Mouse (Mus musculus): ENCODE data around the gene Tfrc. TPM values are rescaled to one million over a fixed set of nuclear protein-coding genes. Genes with fewer than 3 reads are reported as not detected.
"Not testable (repeated sequence)": the region's sequence is repeated elsewhere in the genome, so short reads cannot be mapped to it uniquely, and the experiment has no call there.

Tfrc gene
- polyA plus RNA-seq, 1 experiment from 2014 or later: 28.0 TPM

DNA sequence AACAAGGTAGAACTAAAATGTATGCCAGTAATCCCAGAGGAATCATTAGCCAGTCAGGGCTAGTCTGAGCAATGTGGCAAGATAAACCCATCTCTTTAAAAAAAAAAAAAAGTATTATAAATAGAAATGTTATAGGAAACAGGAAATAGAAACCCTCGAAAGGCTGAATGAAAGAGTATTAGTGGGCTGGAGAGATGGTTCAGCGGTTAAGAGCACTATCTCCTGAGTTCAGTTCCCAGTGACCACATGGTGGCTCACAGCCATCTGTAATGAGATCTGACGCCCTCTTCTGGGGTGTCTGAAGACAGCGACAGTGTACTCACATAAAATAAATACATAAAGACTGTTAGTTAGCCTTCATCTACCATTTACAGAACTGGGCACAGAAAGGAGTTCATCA is 5.3 kb downstream of the Tfrc start:
- ATAC-seq (ENCODE audit: insufficient number of reproducible peaks, low FRiP score, low TSS enrichment, low read depth): no peak

DNA sequence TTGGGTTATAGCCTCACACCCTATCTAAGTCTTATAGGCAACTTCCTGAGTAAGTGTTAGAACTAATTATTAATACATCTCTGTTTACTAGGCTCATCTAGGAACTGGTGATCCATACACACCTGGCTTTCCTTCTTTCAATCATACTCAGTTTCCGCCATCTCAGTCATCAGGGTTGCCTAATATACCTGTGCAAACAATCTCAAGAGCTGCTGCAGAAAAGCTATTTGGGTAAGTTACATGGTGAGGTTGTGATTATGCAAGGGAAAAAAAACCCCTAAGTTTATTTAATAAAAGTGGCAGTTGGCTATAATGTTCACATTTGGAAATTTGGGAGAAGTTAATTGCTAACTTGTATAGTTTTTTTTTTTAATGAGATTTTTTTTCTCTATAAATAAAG is 10.2 kb downstream of the Tfrc start:
- Histone ChIP-seq H3K36me3 (peaks cover 44% of the 10 kb centered on the region), H3K4me2 (no peak overlapping the region), H3K27ac (no peak overlapping the region), H3K4me3 (no peak overlapping the region), H3K4me1 (no peaks in the 10 kb centered on the region), H3K27me3 (no peaks in the 10 kb centered on the region), H3K9ac (no peak overlapping the region), H3K9me3 (no peaks in the 10 kb centered on the region)
- no peak for ATAC-seq (ENCODE audit: insufficient number of reproducible peaks, low FRiP score, low TSS enrichment, low read depth)
- WGBS: 90% methylated on average over 1 of the region's 1 CpGs

More for the DNA sequence above, 5.3 kb downstream of the Tfrc start:
- H3K4me2 ChIP-seq: no peak overlapping the region
- H3K4me1 ChIP-seq: peaks cover 13% of the 10 kb centered on the region; the same call in 1 of the 2 replicates
- no peak overlapping the region for H3K27ac ChIP-seq
- no peak overlapping the region for H3K4me3 ChIP-seq
- H3K9me3 ChIP-seq: no peaks in the 10 kb centered on the region
- no peak overlapping the region for H3K9ac ChIP-seq
- H3K36me3 ChIP-seq: peaks cover 18% of the 10 kb centered on the region; the same call in 1 of the 2 replicates
- 64% methylated on average over 4 of the region's 4 CpGs for WGBS
- no peaks in the 10 kb centered on the region for H3K27me3 ChIP-seq

- no peak overlapping the region for H3K9ac ChIP-seq
Measured at GRCm38 (mm10) chr16:32628140-32628539, 19.4 kb downstream of the Tfrc start.

GRCm38 (mm10) chr16:32632328-32632824 is 23.7 kb downstream of the Tfrc start:
- H3K27me3 ChIP-seq: no peaks in the 10 kb centered on the region
- no peak overlapping the region for H3K27ac ChIP-seq
- H3K4me1 ChIP-seq: no peaks in the 10 kb centered on the region
- H3K4me2 ChIP-seq: no peak overlapping the region
- peaks cover 26% of the 10 kb centered on the region for H3K36me3 ChIP-seq
- H3K9me3 ChIP-seq: no peaks in the 10 kb centered on the region
- no peak for ATAC-seq (ENCODE audit: insufficient number of reproducible peaks, low FRiP score, low TSS enrichment, low read depth)
- no peak overlapping the region for H3K4me3 ChIP-seq
- H3K9ac ChIP-seq: no peak overlapping the region
- WGBS: 91% methylated on average over 4 of the region's 4 CpGs

More at GRCm38 (mm10) chr16:32628140-32628539, 19.4 kb downstream of the Tfrc start:
- Histone ChIP-seq H3K36me3 (peaks cover 55% of the 10 kb centered on the region), H3K4me3 (no peak overlapping the region), H3K9me3 (no peaks in the 10 kb centered on the region), H3K4me1 (no peaks in the 10 kb centered on the region), H3K27me3 (no peaks in the 10 kb centered on the region), H3K4me2 (no peak overlapping the region), H3K27ac (no peak overlapping the region)
- no peak for ATAC-seq (ENCODE audit: insufficient number of reproducible peaks, low FRiP score, low TSS enrichment, low read depth)
- 89% methylated on average over 8 of the region's 8 CpGs for WGBS

GRCm38 (mm10) chr16:32633486-32634012 is 24.8 kb downstream of the Tfrc start:
- Histone ChIP-seq H3K4me3 (no peak overlapping the region), H3K9me3 (no peaks in the 10 kb centered on the region), H3K27ac (no peak overlapping the region), H3K9ac (no peak overlapping the region), H3K4me1 (no peaks in the 10 kb centered on the region), H3K36me3 (peaks cover 19% of the 10 kb centered on the region), H3K4me2 (no peak overlapping the region), H3K27me3 (no peaks in the 10 kb centered on the region)
- ATAC-seq (ENCODE audit: insufficient number of reproducible peaks, low FRiP score, low TSS enrichment, low read depth): no peak
- 85% methylated on average over 4 of the region's 4 CpGs for WGBS

DNA sequence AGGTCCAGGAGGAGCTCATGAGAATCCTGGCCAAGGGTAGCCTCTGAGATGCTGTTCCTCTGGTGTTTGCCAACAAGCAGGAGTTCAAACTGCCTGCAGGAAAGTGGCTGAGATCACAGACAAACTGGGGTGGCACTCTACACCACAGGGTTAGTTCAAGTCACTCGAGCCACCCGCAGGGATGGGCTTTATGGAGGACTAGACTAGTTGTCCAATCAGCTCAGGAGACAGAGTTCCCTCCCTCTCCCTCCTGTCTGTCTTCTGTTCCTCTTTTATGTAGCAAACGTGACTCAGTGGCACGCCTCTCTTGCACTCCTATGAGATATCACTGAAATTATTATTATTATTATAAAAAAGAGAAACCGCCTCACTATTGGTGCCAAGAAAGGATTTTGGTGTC is 25.5 kb downstream of the Tfrc start:
- no peaks in the 10 kb centered on the region for H3K27me3 ChIP-seq
- no peak for ATAC-seq (ENCODE audit: insufficient number of reproducible peaks, low FRiP score, low TSS enrichment, low read depth)
- WGBS: 78% methylated on average over 5 of the region's 5 CpGs
- H3K36me3 ChIP-seq: peaks cover 14% of the 10 kb centered on the region
- H3K9ac ChIP-seq: no peak overlapping the region
- no peaks in the 10 kb centered on the region for H3K9me3 ChIP-seq
- H3K4me1 ChIP-seq: no peaks in the 10 kb centered on the region
- no peak overlapping the region for H3K4me3 ChIP-seq
- H3K27ac ChIP-seq: no peak overlapping the region
- H3K4me2 ChIP-seq: no peak overlapping the region

GRCm38 (mm10) chr16:32635314-32635713 is 26.6 kb downstream of the Tfrc start:
- H3K27ac ChIP-seq: no peak overlapping the region
- H3K4me2 ChIP-seq: no peak overlapping the region
- WGBS: 51% methylated on average over 3 of the region's 3 CpGs
- no peaks in the 10 kb centered on the region for H3K27me3 ChIP-seq
- peaks cover 8% of the 10 kb centered on the region for H3K36me3 ChIP-seq
- ATAC-seq (ENCODE audit: insufficient number of reproducible peaks, low FRiP score, low TSS enrichment, low read depth): no peak
- H3K9me3 ChIP-seq: no peaks in the 10 kb centered on the region
- H3K4me3 ChIP-seq: no peak overlapping the region
- 0 out of 2 replicates have a peak, but pooled peaks cover 4% of the 10 kb centered on the region for H3K4me1 ChIP-seq
- no peak overlapping the region for H3K9ac ChIP-seq

- WGBS: 89% methylated on average over 3 of the region's 3 CpGs
- peaks cover 7% of the 10 kb centered on the region; the same call in 1 of the 2 replicates for H3K4me1 ChIP-seq
- H3K4me3 ChIP-seq: no peak overlapping the region
- H3K9me3 ChIP-seq: no peaks in the 10 kb centered on the region
- no peak overlapping the region for H3K9ac ChIP-seq
- no peak overlapping the region for H3K4me2 ChIP-seq
- H3K36me3 ChIP-seq: peaks cover 4% of the 10 kb centered on the region; the same call in 1 of the 2 replicates
- no peak overlapping the region for H3K27ac ChIP-seq
- no peaks in the 10 kb centered on the region for H3K27me3 ChIP-seq
- no peak for ATAC-seq (ENCODE audit: insufficient number of reproducible peaks, low FRiP score, low TSS enrichment, low read depth)
Measured at GRCm38 (mm10) chr16:32636331-32636730, 27.6 kb downstream of the Tfrc start.

DNA sequence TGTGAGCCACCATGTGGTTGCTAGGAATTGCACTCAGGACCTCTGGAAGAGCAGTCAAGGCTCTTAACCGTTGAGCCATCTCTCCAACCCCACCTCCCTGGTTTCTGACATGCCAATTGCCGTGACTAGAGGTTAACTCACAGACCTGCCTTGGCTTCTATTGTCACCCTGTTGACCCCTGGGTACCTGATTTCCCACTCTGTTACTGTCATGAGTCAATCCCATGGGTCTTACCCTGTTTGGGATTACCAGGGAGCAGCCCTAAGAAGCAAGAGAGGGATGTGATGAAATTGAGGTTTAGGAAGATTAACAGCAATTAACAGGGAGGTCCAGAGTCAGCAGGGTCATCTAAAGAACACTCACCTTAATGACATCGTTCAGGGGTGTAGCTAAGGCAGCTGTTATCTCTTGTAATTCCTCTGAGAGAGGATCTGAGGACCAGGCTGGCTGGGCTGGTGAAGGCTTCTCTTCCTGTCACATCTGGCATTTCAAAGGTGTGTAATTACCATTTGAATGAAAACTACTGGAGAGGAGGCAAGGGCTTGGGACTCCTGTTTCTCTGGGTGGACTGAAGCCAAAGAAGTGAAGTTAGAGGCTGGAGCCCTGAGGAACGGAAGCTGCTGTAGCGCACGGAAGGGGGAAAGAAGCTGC is 28.3 kb downstream of the Tfrc start:
- Histone ChIP-seq H3K4me2 (no peak overlapping the region), H3K27ac (no peak overlapping the region), H3K9ac (no peak overlapping the region), H3K4me1 (peaks cover 13% of the 10 kb centered on the region; the same call in 1 of the 2 replicates), H3K27me3 (no peaks in the 10 kb centered on the region), H3K4me3 (no peak overlapping the region), H3K36me3 (peaks cover 3% of the 10 kb centered on the region; the same call in 1 of the 2 replicates), H3K9me3 (no peaks in the 10 kb centered on the region)
- ATAC-seq (ENCODE audit: insufficient number of reproducible peaks, low FRiP score, low TSS enrichment, low read depth): no peak
- WGBS: 17% methylated on average over 6 of the region's 6 CpGs

DNA sequence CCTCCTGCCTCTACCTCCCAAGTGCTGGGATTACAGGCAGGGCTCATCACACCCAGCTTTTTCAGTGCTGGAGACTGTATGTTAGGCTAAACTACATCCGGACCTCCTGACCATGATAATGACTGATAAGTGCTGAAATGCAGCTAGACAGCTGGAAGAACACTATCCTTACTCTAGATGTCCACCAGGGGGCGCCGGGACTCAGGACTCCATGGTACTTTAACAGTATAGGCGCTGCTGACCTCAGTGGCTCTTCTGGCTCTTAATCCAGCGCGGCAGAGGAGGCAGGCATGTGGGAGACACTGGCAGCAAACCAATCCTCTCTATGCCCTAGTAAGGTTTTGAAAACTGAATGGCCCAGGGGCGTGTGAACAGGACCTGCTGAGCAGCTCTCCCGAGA is 29.8 kb downstream of the Tfrc start:
- no peak overlapping the region for H3K27ac ChIP-seq
- H3K36me3 ChIP-seq: no peaks in the 10 kb centered on the region
- ATAC-seq (ENCODE audit: insufficient number of reproducible peaks, low FRiP score, low TSS enrichment, low read depth): no peak
- H3K4me2 ChIP-seq: no peak overlapping the region
- no peaks in the 10 kb centered on the region for H3K27me3 ChIP-seq
- H3K9me3 ChIP-seq: no peaks in the 10 kb centered on the region
- H3K4me1 ChIP-seq: peaks cover 19% of the 10 kb centered on the region; the same call in 1 of the 2 replicates
- no peak overlapping the region for H3K4me3 ChIP-seq
- no peak overlapping the region for H3K9ac ChIP-seq
- 12% methylated on average over 8 of the region's 8 CpGs for WGBS

GRCm38 (mm10) chr16:32640096-32640495 is 31.4 kb downstream of the Tfrc start:
- H3K4me1 ChIP-seq: peaks cover 26% of the 10 kb centered on the region
- H3K27ac ChIP-seq: no peak overlapping the region; the same call in 1 of the 2 replicates
- H3K4me3 ChIP-seq: no peak overlapping the region
- WGBS: 20% methylated on average over 5 of the region's 5 CpGs
- no peaks in the 10 kb centered on the region for H3K27me3 ChIP-seq
- no peaks in the 10 kb centered on the region for H3K9me3 ChIP-seq
- H3K36me3 ChIP-seq: no peaks in the 10 kb centered on the region
- no peak overlapping the region for H3K4me2 ChIP-seq
- no peak overlapping the region for H3K9ac ChIP-seq
- ATAC-seq (ENCODE audit: insufficient number of reproducible peaks, low FRiP score, low TSS enrichment, low read depth): no peak

DNA sequence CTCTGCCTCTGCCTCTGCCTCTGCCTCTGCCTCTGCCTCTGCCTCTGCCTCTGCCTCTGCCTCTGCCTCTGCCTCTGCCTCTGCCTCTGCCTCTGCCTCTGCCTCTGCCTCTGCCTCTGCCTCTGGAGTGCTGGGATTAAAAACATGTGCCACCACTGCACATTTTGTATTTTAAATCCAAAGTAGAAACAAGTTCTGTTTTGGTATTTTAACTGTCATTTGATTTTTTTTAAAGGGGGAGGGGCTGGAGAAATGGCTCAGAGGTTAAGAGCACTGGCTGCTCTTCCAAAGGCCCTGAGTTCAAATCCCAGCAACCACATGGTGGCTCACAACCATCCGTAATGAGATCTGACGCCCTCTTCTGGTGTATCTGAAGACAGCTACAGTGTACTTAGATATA is 32.0 kb downstream of the Tfrc start:
- not testable (repeated sequence) for H3K27me3 ChIP-seq; H3K9me3 ChIP-seq; H3K36me3 ChIP-seq; ATAC-seq (ENCODE audit: insufficient number of reproducible peaks, low FRiP score, low TSS enrichment, low read depth); H3K4me3 ChIP-seq; H3K4me2 ChIP-seq; H3K9ac ChIP-seq; H3K27ac ChIP-seq
- H3K4me1 ChIP-seq: peaks cover 32% of the 10 kb centered on the region
- 77% methylated on average over 2 of the region's 2 CpGs for WGBS
